Mouse (Mus musculus): Measurements from ENCODE around the gene Gm18596. TPM values are rescaled to one million over a fixed set of nuclear protein-coding genes. Genes with fewer than 3 reads are reported as not detected.
"Not testable (repeated sequence)": the region's sequence is repeated elsewhere in the genome, so short reads cannot be mapped to it uniquely, and the experiment has no call there.

Gene Gm18596
- total and polyA plus RNA-seq, 3 experiments = not detected

DNA sequence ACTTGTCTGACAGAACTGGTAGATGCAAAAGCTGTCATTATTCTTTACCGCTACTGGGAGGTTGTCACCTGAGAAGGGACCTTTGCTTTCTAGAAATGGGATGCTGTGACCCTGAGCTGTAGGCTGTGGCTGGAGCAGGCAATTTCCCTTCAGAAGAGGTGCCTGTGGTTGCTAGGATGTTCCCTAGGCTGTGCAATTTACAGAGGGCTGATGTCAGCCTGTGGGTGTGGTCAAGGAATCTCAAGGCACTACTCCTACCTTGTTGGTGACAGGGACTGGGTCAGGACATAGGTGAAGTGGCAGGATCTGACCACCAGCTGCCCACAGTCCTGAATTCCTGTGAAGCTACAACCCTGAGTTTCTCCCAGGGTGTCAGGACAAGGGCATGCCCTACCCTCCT is 27.3 kb upstream of the Gm18596 start:
- TF ChIP-seq CTCF (IDR thresholded peaks at IDR 0.05) (no peak), POLR2A (IDR thresholded peaks at IDR 0.05; ENCODE audit: insufficient read depth, low read depth, low read length) (no peak), EP300 (IDR thresholded peaks at IDR 0.05; ENCODE audit: insufficient read depth, low read depth, low read length) (no peak)
- Histone ChIP-seq H3K36me3 (ENCODE audit: control insufficient read depth, insufficient read depth, low read length) (no peaks in the 10 kb centered on the region), H3K79me2 (replicated peaks; ENCODE audit: control insufficient read depth, insufficient read depth, low read length) (no peaks in the 10 kb centered on the region), H3K4me1 (ENCODE audit: control insufficient read depth, insufficient read depth, low read length) (no peaks in the 10 kb centered on the region), H3K4me3 (no peak overlapping the region), H3K9ac (ENCODE audit: low read depth, low read length) (no peak overlapping the region), H3K27ac (no peak overlapping the region), H3K27me3 (ENCODE audit: control insufficient read depth, insufficient read depth, low read length) (no peaks in the 10 kb centered on the region)
- 86% methylated on average over 1 of the region's 1 CpGs for WGBS
- no peak for DNase-seq
- intact Hi-C loops (cut with DNase I) = no loop called here

DNA sequence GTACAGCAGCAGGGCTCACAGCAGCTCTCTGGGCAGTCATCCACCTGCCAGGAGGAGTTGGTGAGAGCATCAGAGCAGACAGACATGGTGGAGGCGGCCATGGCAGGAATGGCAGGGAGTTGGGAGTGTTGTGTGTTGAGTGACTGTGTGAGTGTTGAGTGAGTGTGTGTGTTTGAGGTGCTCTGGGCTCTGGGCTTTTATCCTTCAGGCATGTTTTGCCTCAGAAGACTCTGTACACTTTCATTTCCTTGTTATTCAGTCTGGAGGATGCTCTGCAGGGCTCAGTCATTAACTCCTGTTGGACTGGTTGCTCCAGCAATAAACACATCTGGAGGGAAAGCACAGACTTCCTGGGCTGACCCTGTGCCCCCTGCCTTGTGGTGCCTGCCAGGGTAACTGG is 17.1 kb upstream of the Gm18596 start, which contains the start of gene Gm3233:
TSS of gene Gm3233 (minus strand) at position 101 of the 400 bp plus-strand sequence.
- intact Hi-C loops (cut with DNase I); H3K4me3 ChIP-seq: not testable (repeated sequence)
- 67% methylated on average over 1 of the region's 1 CpGs for WGBS

DNA sequence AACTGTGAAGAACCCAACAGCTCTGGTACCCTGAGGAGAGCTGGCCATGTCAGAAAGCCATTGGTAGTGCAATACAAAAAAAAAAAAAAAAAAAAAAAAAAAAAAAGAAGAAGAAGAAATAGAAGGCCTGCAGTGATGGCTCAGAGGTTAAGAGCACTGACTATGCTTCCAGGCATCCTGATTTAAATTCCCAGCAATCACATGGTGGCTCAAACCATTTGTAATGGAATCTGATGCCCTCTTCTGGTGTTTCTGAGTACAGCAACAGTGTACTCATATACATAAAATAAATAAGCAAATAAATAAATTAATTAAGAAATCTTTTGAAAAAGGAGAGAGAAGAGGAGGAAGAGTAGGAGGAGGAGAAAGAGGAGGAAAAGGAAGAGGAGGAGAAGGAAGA is 11.0 kb upstream of the Gm18596 start:
- Histone ChIP-seq H3K4me3 (no peak overlapping the region), H3K9ac (ENCODE audit: low read depth, low read length) (no peak overlapping the region), H3K36me3 (ENCODE audit: control insufficient read depth, insufficient read depth, low read length) (no peaks in the 10 kb centered on the region), H3K27me3 (ENCODE audit: control insufficient read depth, insufficient read depth, low read length) (no peaks in the 10 kb centered on the region), H3K4me1 (ENCODE audit: control insufficient read depth, insufficient read depth, low read length) (no peaks in the 10 kb centered on the region), H3K27ac (no peak overlapping the region), H3K79me2 (replicated peaks; ENCODE audit: control insufficient read depth, insufficient read depth, low read length) (no peaks in the 10 kb centered on the region)
- TF ChIP-seq POLR2A (IDR thresholded peaks at IDR 0.05; ENCODE audit: insufficient read depth, low read depth, low read length) (no peak), CTCF (IDR thresholded peaks at IDR 0.05) (peak; percentile 31), EP300 (IDR thresholded peaks at IDR 0.05; ENCODE audit: insufficient read depth, low read depth, low read length) (no peak)
- intact Hi-C loops (cut with DNase I) = no loop called here
- DNase-seq = no peak

More for the DNA sequence above, 17.1 kb upstream of the Gm18596 start, which contains the start of gene Gm3233:
- H3K27ac ChIP-seq; H3K27me3 ChIP-seq (ENCODE audit: control insufficient read depth, insufficient read depth, low read length); H3K79me2 ChIP-seq (replicated peaks; ENCODE audit: control insufficient read depth, insufficient read depth, low read length); DNase-seq; H3K36me3 ChIP-seq (ENCODE audit: control insufficient read depth, insufficient read depth, low read length); H3K4me1 ChIP-seq (ENCODE audit: control insufficient read depth, insufficient read depth, low read length); H3K9ac ChIP-seq (ENCODE audit: low read depth, low read length): not testable (repeated sequence)

DNA sequence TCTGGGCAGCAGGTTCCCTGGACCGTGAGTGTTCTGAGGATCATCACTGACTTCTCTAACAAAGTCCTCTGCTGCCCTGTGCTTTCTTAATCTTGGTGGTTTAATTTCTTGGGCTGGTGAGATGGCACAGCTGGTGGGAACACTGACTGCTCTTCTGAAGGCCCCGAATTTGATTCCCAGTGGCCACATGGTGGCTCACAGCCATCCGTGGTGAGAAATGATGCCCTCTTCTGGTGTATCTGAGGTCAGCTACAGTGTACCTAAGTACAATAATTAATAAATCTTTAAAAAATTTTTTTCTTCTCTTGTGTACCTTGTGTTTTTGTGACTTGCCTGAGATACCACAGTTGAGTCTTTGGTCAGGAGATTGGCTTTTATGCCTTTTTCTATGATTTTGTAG is 9.9 kb upstream of the Gm18596 start:
- H3K79me2 ChIP-seq (replicated peaks; ENCODE audit: control insufficient read depth, insufficient read depth, low read length); H3K36me3 ChIP-seq (ENCODE audit: control insufficient read depth, insufficient read depth, low read length); H3K27ac ChIP-seq; H3K4me1 ChIP-seq (ENCODE audit: control insufficient read depth, insufficient read depth, low read length); H3K4me3 ChIP-seq; H3K27me3 ChIP-seq (ENCODE audit: control insufficient read depth, insufficient read depth, low read length); H3K9ac ChIP-seq (ENCODE audit: low read depth, low read length); DNase-seq; intact Hi-C loops (cut with DNase I): not testable (repeated sequence)
- WGBS = 53% methylated on average over 3 of the region's 3 CpGs
- TF ChIP-seq CTCF (IDR thresholded peaks at IDR 0.05) = 0 out of 2 replicates have a peak, but pooled peaks have one; percentile 12

DNA sequence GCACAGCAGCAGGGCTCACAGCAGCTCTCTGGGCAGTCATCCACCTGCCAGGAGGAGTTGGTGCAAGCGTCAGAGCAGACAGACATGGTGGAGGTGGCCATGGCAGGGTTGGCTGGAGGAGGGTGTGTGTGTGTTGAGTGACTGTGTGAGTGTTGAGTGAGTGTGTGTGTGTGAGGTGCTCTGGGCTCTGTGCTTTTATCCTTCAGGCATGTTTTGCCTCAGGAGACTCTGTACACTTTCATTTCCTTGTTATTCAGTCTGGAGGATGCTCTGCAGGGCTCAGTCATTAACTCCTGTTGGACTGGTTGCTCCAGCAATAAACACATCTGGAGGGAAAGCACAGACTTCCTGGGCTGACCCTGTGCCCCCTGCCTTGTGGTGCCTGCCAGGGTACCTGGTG is 8.8 kb upstream of the Gm18596 start, which contains the start of gene Gm9736:
TSS of gene Gm9736 (minus strand) at position 101 of the 400 bp plus-strand sequence.
- 45% methylated on average over 1 of the region's 1 CpGs for WGBS
- H3K27me3 ChIP-seq (ENCODE audit: control insufficient read depth, insufficient read depth, low read length); DNase-seq; H3K4me1 ChIP-seq (ENCODE audit: control insufficient read depth, insufficient read depth, low read length); H3K27ac ChIP-seq; H3K9ac ChIP-seq (ENCODE audit: low read depth, low read length); intact Hi-C loops (cut with DNase I); H3K79me2 ChIP-seq (replicated peaks; ENCODE audit: control insufficient read depth, insufficient read depth, low read length); H3K4me3 ChIP-seq; H3K36me3 ChIP-seq (ENCODE audit: control insufficient read depth, insufficient read depth, low read length): not testable (repeated sequence)

DNA sequence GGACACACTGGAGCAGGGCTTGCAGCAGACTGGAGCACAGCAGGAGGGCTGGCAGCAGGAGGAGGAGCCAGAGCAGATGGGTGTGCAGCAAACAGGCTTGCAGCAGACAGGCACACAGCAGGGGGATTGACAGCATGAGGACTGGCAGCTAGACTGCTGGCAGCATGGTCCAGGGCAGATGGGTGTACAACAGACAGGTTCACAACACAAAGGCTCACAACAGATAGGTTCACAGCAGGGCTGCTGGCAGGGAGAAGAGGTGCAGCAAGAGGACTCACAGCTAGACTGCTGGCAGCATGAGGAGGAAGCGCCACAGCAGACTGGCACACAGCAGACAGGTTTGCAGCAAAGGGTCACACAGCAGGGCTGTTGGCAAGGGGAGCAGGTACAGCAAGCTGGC is 8.2 kb upstream of the Gm18596 start:
- intact Hi-C loops (cut with DNase I); H3K27ac ChIP-seq; H3K9ac ChIP-seq (ENCODE audit: low read depth, low read length); H3K36me3 ChIP-seq (ENCODE audit: control insufficient read depth, insufficient read depth, low read length); H3K4me3 ChIP-seq; H3K4me1 ChIP-seq (ENCODE audit: control insufficient read depth, insufficient read depth, low read length); H3K79me2 ChIP-seq (replicated peaks; ENCODE audit: control insufficient read depth, insufficient read depth, low read length); DNase-seq; H3K27me3 ChIP-seq (ENCODE audit: control insufficient read depth, insufficient read depth, low read length): not testable (repeated sequence)
- 70% methylated on average over 1 of the region's 1 CpGs for WGBS

DNA sequence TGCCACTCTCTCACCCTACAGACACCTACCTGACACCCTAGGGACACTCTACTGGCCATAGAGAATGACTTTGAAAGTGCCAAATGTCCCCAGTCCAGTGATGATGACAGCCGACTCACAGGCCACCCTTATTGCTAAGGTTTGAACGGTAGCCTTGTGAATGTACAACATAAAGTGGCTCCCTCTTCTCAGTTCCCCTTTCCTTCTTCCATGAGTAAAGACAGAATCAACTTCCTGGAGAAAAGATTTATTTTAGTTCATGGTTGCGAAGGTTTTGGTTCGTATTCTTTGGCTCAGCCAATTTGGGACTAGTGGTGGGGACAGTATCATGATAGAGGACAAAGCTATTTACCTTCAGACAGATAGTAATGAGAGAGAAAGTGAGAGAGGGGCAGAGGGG is 3.5 kb downstream of the Gm18596 start:
- H3K4me3 ChIP-seq = no peak overlapping the region
- H3K79me2 ChIP-seq (replicated peaks; ENCODE audit: control insufficient read depth, insufficient read depth, low read length) = no peaks in the 10 kb centered on the region
- H3K27ac ChIP-seq = no peak overlapping the region
- no peaks in the 10 kb centered on the region for H3K36me3 ChIP-seq (ENCODE audit: control insufficient read depth, insufficient read depth, low read length)
- DNase-seq = no peak
- 83% methylated on average over 4 of the region's 4 CpGs for WGBS
- H3K4me1 ChIP-seq (ENCODE audit: control insufficient read depth, insufficient read depth, low read length) = no peaks in the 10 kb centered on the region
- H3K9ac ChIP-seq (ENCODE audit: low read depth, low read length) = no peak overlapping the region
- intact Hi-C loops (cut with DNase I) = no loop called here
- TF ChIP-seq EP300 (IDR thresholded peaks at IDR 0.05; ENCODE audit: insufficient read depth, low read depth, low read length) (no peak), CTCF (IDR thresholded peaks at IDR 0.05) (no peak), POLR2A (IDR thresholded peaks at IDR 0.05; ENCODE audit: insufficient read depth, low read depth, low read length) (no peak)
- H3K27me3 ChIP-seq (ENCODE audit: control insufficient read depth, insufficient read depth, low read length) = no peaks in the 10 kb centered on the region
